Mouse (Mus musculus) c-Kit-positive CD71-positive TER-119-negative erythroid progenitor cells, embryonic 14.5 days (primary cell): ENCODE data around the gene Melk.

Source experiments
- DNase-seq: peaks from one replicate; pipeline ENCODE4 v3.0.0-alpha.2; 2013; ENCODE audit warnings: low read depth

Melk gene

GRCm38 (mm10) chr4:44300781-44301750, at the start of gene Melk:
Melk (plus strand) TSS chr4:44300876.
- peak; percentile 85 for DNase-seq

- no peak for DNase-seq
Measured at GRCm38 (mm10) chr4:44251521-44251920, 49.2 kb upstream of the Melk start.

- no peak for DNase-seq
Measured at GRCm38 (mm10) chr4:44251966-44252916, 48.4 kb upstream of the Melk start.

GRCm38 (mm10) chr4:44253191-44253590, 47.5 kb upstream of the Melk start:
- DNase-seq = no peak

- no peak for DNase-seq
Measured at GRCm38 (mm10) chr4:44254579-44254978, 46.1 kb upstream of the Melk start.

GRCm38 (mm10) chr4:44259126-44259525, 41.5 kb upstream of the Melk start:
- DNase-seq = no peak

- peak; percentile 63 for DNase-seq
Measured at GRCm38 (mm10) chr4:44260244-44260643, 40.4 kb upstream of the Melk start.

GRCm38 (mm10) chr4:44265500-44265899, 35.2 kb upstream of the Melk start:
- no peak for DNase-seq

GRCm38 (mm10) chr4:44267437-44267836, 33.2 kb upstream of the Melk start:
- no peak for DNase-seq

GRCm38 (mm10) chr4:44269376-44269817, 31.3 kb upstream of the Melk start:
- DNase-seq = no peak

GRCm38 (mm10) chr4:44271134-44271533, 29.5 kb upstream of the Melk start:
- no peak for DNase-seq

- no peak for DNase-seq
Measured at GRCm38 (mm10) chr4:44281597-44282265, 18.9 kb upstream of the Melk start.

GRCm38 (mm10) chr4:44292534-44292933, 8.1 kb upstream of the Melk start:
- peak; percentile 11 for DNase-seq

GRCm38 (mm10) chr4:44295837-44296236, 4.8 kb upstream of the Melk start:
- DNase-seq = no peak

GRCm38 (mm10) chr4:44306585-44306984, 5.9 kb downstream of the Melk start:
- no peak for DNase-seq

GRCm38 (mm10) chr4:44310429-44310828, 9.8 kb downstream of the Melk start:
- no peak for DNase-seq

- no peak for DNase-seq
Measured at GRCm38 (mm10) chr4:44310911-44311310, 10.2 kb downstream of the Melk start.

GRCm38 (mm10) chr4:44316270-44316809, 15.7 kb downstream of the Melk start:
- no peak for DNase-seq

GRCm38 (mm10) chr4:44320448-44320847, 19.8 kb downstream of the Melk start:
- DNase-seq = no peak

- no peak for DNase-seq
Measured at GRCm38 (mm10) chr4:44322124-44322523, 21.4 kb downstream of the Melk start.

- peak; percentile 17 for DNase-seq
Measured at GRCm38 (mm10) chr4:44325453-44325852, 24.8 kb downstream of the Melk start.

GRCm38 (mm10) chr4:44326721-44327120, 26.0 kb downstream of the Melk start:
- DNase-seq = no peak
